Mouse (Mus musculus) olfactory bulb, adult 2 months (tissue): Measurements from ENCODE around the gene Fanci.

Experiments
- CTCF ChIP-seq: fragments of 200-500 bp; IDR thresholded peaks from 2 replicates; pipeline ENCODE4 v1.5.1; 2012; ENCODE audit warnings: low read depth, mild to moderate bottlenecking, low read length, moderate library complexity; ENCODE audit not compliant: insufficient read depth
- POLR2A ChIP-seq: fragments of 200-500 bp; IDR thresholded peaks from 2 replicates; pipeline ENCODE4 v1.6.1; 2012; ENCODE audit warnings: mild to moderate bottlenecking, low read depth, low read length, moderate library complexity; ENCODE audit not compliant: insufficient read depth

GRCm38 (mm10) chr7:79348816-79349215, 42.9 kb upstream of the Fanci start:
- TF ChIP-seq CTCF (no peak), POLR2A (no peak)
